Mouse (Mus musculus) lung, adult 2 months (tissue): Measurements from ENCODE around the gene Tbc1d10b. TPM values are rescaled to one million over a fixed set of nuclear protein-coding genes. Genes with fewer than 3 reads are reported as not detected.

Experiments used
- DNase-seq: peaks from one replicate; pipeline ENCODE4 v3.0.0; 2022
- H3K4me1 ChIP-seq: fragments of 200-500 bp; 2 replicates; pipeline ENCODE4 v1.6.1; 2011; ENCODE audit warnings: low read length; ENCODE audit not compliant: control insufficient read depth, insufficient read depth
- H3K4me3 ChIP-seq: fragments of 200-500 bp; replicated peaks from 2 replicates; pipeline ENCODE3; 2011; ENCODE audit warnings: low read depth, mild to moderate bottlenecking, control low read depth, low read length; ENCODE audit errors: extremely low read depth
- CTCF ChIP-seq: fragments of 200-500 bp; IDR thresholded peaks from 2 replicates; pipeline ENCODE4 v1.5.1; 2011; ENCODE audit warnings: mild to moderate bottlenecking, low read length, control low read depth; ENCODE audit not compliant: insufficient read depth
- POLR2A ChIP-seq: fragments of 200-500 bp; IDR thresholded peaks from 2 replicates; pipeline ENCODE4 v1.6.1; 2011; ENCODE audit warnings: low read depth, mild to moderate bottlenecking, control low read depth, low read length, borderline replicate concordance; ENCODE audit errors: extremely low read depth
- WGBS: fragments of 180-500 bp; shearing (Covaris S2); methylation state at CpG from one replicate; pipeline ENCODE4 v1.1.7; 2018; 5-methylcytosine and 5-hydroxymethylcytosine counted together
- polyA plus RNA-seq: library from polyadenylated mRNA; depleted of rRNA; stranded (reverse); fragments of >200 nt; gene quantifications from 2 replicates; pipeline ENCODE4 v1.2.3, GENCODE M21; 2012; rRNA removed

Gene Tbc1d10b
- polyA plus RNA-seq, 1 experiment, result 32.9 TPM

DNA sequence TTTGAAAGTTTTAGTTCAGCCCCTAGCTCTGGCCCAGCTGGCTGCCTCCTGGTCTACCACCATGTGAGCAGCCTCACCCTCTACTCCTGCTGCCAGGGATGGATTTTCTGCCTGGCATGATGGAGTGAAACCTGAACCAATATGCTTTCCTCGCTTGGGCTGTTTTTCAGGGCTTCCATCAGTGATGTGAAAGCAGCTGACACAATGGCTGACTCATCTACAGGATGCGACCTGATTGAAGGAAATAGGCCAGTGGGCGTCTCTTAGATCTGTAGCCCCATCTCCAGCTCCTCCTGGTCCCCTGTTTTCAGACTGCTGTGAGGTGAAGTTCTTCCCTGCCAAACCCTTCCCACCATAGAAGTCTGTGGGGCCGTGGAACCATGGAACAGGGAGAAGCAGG, 31.3 kb downstream of the Tbc1d10b start:
- 73% methylated on average over 4 of the region's 4 CpGs for WGBS
- H3K4me1 ChIP-seq, result no peaks in the 10 kb centered on the region
- no peak for DNase-seq
- TF ChIP-seq CTCF, result no peak
- no peak for TF ChIP-seq POLR2A
- H3K4me3 ChIP-seq, result no peak overlapping the region

DNA sequence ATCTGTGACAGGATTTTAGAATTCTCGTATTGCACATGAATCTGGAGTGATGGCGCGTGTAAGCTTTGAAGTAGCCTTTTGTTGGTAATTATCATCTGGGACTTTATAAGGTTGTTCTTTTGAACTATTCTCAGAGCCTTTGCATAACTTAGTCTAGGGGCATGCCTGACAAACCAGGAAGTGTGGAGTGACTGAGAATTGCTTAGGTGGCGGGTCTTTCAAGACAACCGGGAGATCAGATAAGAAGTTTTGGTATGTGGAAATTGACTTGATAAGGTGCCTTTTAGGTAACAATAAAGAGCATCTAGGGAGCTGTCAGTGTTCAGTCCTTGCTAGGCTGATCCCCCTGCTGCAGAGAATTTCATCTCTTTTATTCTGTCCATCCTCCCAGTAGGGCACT, 41.8 kb downstream of the Tbc1d10b start:
- no peaks in the 10 kb centered on the region for H3K4me1 ChIP-seq
- H3K4me3 ChIP-seq, result no peak overlapping the region
- TF ChIP-seq CTCF, result no peak
- DNase-seq, result no peak
- WGBS, result 70% methylated on average over 5 of the region's 5 CpGs

DNA sequence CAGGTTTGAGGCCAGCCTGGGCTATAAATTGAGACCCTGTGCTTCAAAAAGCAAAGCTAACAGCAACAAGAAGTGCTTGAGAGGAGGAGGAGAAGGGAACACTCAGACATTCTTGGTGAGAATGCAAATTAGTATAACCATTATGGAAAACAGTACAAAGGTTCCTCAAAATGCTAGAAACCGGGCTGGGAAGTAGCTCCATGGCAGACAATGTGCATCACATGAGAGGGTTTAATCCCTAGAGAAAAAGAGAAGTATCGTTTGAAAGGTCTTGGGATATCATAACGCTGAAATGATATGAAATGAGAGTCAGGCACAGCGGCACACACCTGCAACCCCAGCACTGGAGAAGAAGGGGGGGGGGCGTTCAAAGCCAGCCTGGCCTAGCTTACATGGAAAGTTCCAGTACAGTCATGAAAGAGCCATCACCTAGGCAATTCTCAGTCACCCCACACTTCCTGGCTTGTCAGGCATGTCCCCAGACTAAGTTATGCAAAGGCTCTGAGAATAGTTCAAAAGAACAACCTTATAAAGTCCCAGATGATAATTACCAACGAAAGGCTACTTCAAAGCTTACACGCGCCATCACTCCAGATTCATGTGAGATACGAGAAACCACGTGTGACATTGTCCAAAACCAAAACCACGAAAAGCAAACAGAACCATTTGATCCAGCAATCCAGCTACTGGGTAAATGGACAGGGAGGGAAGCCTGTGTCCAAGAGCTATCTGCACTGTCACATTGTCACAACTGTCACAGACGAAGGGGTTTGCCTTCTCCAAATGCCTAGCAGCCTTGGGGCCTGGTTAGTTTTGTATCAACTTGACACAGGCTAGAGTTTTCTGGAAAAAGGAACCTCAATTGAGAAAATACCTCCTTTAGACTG, 42.4 kb downstream of the Tbc1d10b start:
- TF ChIP-seq CTCF, result no peak
- TF ChIP-seq POLR2A, result no peak
- WGBS, result 80% methylated on average over 12 of the region's 12 CpGs
- H3K4me3 ChIP-seq, result no peak overlapping the region

DNA sequence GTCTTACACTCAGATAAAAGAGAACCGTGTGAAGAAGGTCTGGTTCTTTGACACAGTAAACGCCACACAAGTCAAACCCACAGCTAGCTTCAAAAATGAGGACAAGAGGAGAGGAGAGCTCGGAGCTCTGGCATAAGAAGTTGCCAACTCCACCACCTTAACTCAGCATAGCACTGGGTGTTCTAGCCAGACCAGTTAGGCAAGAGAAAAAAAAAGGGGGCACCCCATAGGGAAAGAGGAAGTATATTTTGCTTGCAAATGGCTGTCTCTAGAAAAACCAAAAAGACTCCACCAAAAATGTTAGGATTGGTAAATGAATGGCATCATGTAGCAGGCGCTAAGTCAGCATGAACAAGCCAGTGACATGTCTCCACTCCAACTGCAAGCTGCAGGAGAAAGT, 44.3 kb downstream of the Tbc1d10b start:
- Histone ChIP-seq H3K4me1 (no peaks in the 10 kb centered on the region), H3K4me3 (no peak overlapping the region)
- 73% methylated on average over 4 of the region's 4 CpGs for WGBS
- no peak for DNase-seq
- TF ChIP-seq POLR2A, result no peak
- no peak for TF ChIP-seq CTCF

More for the DNA sequence above, 42.4 kb downstream of the Tbc1d10b start:
- H3K4me1 ChIP-seq, result no peaks in the 10 kb centered on the region
- DNase-seq, result no peak

DNA sequence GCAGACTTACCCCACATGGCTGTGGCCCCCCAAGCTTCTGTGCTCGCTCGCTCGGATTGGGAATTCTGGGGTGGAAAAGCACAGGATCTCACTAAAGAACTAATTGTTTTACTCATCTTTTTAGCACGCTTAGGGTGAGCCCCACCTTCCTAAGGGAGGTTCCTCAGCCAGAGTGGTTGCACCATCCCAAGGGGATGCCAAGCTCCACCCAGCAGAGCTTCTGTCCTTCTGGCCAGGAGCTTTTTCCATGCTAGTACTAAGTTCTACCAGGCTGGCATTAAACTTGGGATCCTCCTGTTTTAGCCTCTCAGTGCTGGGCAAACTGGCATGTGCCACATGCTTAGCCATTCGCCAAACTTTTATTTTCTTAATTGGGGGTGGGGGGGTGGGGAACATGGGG, 45.7 kb downstream of the Tbc1d10b start:
- WGBS, result 74% methylated on average over 5 of the region's 5 CpGs
- H3K4me3 ChIP-seq, result peak overlapping the region; percentile 22
- TF ChIP-seq CTCF (no peak), POLR2A (no peak)
- H3K4me1 ChIP-seq, result no peaks in the 10 kb centered on the region
- DNase-seq, result no peak

DNA sequence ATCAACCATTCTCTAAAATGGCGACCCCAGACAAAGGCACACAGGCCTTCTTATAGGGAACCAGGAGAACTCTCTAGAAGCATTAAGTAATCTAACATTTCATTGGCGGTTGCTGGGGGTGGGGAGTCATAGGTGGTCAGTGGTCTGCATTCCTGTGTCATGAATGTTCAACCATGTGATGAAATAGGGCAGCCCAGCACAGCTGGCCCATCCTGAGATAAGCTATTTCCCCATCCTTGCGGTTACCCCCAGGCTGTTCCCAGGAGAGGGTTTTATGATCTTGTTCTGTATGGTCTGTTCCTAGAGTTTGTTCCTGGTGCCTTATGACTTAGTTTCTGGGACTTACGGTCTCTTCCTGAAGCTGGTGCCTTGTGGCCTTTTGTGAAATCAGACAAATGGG, 50.7 kb downstream of the Tbc1d10b start:
- TF ChIP-seq CTCF, result no peak
- TF ChIP-seq POLR2A, result no peak
- no peak overlapping the region for H3K4me3 ChIP-seq
- 87% methylated on average over 4 of the region's 4 CpGs for WGBS
- no peaks in the 10 kb centered on the region for H3K4me1 ChIP-seq
- no peak for DNase-seq

DNA sequence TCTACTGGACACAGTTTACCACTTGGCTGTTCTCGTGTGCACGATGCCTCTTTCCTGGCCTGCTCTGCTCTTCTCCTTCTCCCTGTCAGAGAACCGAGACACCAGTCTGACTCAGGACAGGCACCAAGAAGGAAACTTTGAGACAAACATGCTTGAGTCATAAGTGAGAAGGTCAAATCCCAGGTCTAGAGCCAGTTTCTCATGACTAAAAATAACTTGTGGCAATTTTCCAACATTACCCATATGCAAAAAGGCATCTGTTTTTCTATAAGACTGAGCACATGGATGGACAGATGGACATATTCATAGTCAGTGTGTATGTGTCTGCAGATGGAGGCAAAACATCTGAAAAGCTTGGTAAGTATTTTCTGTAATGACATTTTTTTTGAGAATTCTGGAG, 54.8 kb downstream of the Tbc1d10b start:
- Histone ChIP-seq H3K4me3 (no peak overlapping the region), H3K4me1 (no peaks in the 10 kb centered on the region)
- WGBS, result 37% methylated on average over 3 of the region's 3 CpGs
- DNase-seq, result no peak
- TF ChIP-seq POLR2A, result no peak
- TF ChIP-seq CTCF, result no peak

DNA sequence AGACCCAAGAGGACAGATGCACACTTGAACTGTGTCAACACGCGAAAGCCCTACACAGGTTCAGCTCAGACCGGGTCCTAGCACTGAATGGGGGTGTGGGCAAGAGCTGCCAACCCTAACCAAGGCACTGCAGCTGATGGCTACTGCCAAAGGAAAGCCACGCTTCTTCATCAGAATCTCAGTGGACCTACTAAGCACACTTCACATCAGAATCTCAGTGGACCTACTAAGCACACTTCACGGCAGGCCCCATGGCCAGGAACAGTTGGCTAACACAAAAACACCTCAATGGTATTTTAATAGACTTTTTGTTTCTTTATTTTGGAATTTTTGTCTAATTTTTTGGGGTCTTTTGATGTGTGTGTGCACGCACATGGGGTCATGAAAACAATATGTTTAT, 55.8 kb downstream of the Tbc1d10b start:
- 87% methylated on average over 6 of the region's 6 CpGs for WGBS
- H3K4me1 ChIP-seq, result no peaks in the 10 kb centered on the region
- no peak overlapping the region for H3K4me3 ChIP-seq
- TF ChIP-seq CTCF (no peak), POLR2A (no peak)
- DNase-seq, result no peak

DNA sequence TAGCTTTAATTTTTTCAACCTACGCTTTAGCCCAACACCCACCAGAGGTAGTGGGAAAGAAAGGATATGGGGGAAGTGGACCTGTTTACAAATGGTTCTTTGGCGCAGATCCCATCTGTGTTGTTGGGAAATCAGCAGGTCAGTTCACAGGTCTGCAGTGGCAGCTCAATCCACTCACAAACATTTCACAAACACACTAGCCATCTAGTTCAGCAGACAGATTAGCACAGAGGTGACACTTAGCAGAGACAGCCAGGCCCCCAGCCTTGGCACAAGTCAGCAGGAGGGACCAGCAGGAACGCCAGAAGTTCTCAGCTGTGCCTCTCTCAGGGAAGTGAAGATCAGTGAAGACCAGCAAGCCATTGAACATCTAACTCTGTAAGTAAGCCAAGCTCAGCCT, 60.4 kb downstream of the Tbc1d10b start:
- Histone ChIP-seq H3K4me3 (no peak overlapping the region), H3K4me1 (no peaks in the 10 kb centered on the region)
- TF ChIP-seq CTCF (no peak), POLR2A (no peak)
- WGBS, result 27% methylated on average over 3 of the region's 3 CpGs
- no peak for DNase-seq

Other genes with a start within 250 kb of the Tbc1d10b start
- 321 and 332 TPM in 2 replicates for gene Cdipt, start 232.6 kb downstream of the Tbc1d10b start, polyA plus RNA-seq
- 2.0 and 3.3 TPM in 2 replicates for gene Cdiptos, start 232.4 kb downstream of the Tbc1d10b start, polyA plus RNA-seq
- 82.2 and 125 TPM in 2 replicates for gene Mvp, start 193.8 kb downstream of the Tbc1d10b start, polyA plus RNA-seq
- 2.6 and 2.8 TPM in 2 replicates for gene Pagr1b, start 192.0 kb downstream of the Tbc1d10b start, polyA plus RNA-seq
- 5.7 and 7.5 TPM in 2 replicates for gene Pagr1a, start 191.1 kb downstream of the Tbc1d10b start, polyA plus RNA-seq
- gene Gm42742, start 187.4 kb downstream of the Tbc1d10b start, polyA plus RNA-seq, result 26.5 and 38.8 TPM in 2 replicates
- gene Prrt2, start 187.3 kb downstream of the Tbc1d10b start, polyA plus RNA-seq, result 8.1 and 9.8 TPM in 2 replicates
- gene Maz, start 181.4 kb downstream of the Tbc1d10b start, polyA plus RNA-seq, result 131 and 194 TPM in 2 replicates
- 0.78 and 1.3 TPM in 2 replicates for gene Kif22, start 166.0 kb downstream of the Tbc1d10b start, polyA plus RNA-seq
- gene Zg16, start 121.1 kb downstream of the Tbc1d10b start, polyA plus RNA-seq, result 0.37 and 19.0 TPM in 2 replicates
- 45.0 and 49.9 TPM in 2 replicates for gene AI467606, start 117.1 kb downstream of the Tbc1d10b start, polyA plus RNA-seq
- 0.57 and 0.93 TPM in 2 replicates for gene Qprt, start 86.2 kb downstream of the Tbc1d10b start, polyA plus RNA-seq
- gene Spn, start 70.6 kb downstream of the Tbc1d10b start, polyA plus RNA-seq, result 11.8 and 13.2 TPM in 2 replicates
- gene Cd2bp2, start 12.4 kb downstream of the Tbc1d10b start, polyA plus RNA-seq, result 20.7 and 31.0 TPM in 2 replicates
- 1.3 and 135 TPM in 2 replicates for gene Mylpf, start 422 bp upstream of the Tbc1d10b start, polyA plus RNA-seq
- 8.9 and 11.6 TPM in 2 replicates for gene Zfp553, start 24.6 kb upstream of the Tbc1d10b start, polyA plus RNA-seq
- gene Sept1, start 24.7 kb upstream of the Tbc1d10b start, polyA plus RNA-seq, result 26.5 and 28.5 TPM in 2 replicates
- gene Zfp771, start 35.8 kb upstream of the Tbc1d10b start, polyA plus RNA-seq, result 57.4 and 82.8 TPM in 2 replicates
- 17.6 and 17.9 TPM in 2 replicates for gene Dctpp1, start 52.2 kb upstream of the Tbc1d10b start, polyA plus RNA-seq
- 15.4 and 16.2 TPM in 2 replicates for gene Sephs2, start 65.6 kb upstream of the Tbc1d10b start, polyA plus RNA-seq
- 28.2 and 36.9 TPM in 2 replicates for gene Itgal, start 87.8 kb upstream of the Tbc1d10b start, polyA plus RNA-seq
- gene Zfp768, start 137.1 kb upstream of the Tbc1d10b start, polyA plus RNA-seq, result 31.7 and 35.5 TPM in 2 replicates
- gene Zfp747, start 167.6 kb upstream of the Tbc1d10b start, polyA plus RNA-seq, result 10.9 TPM in 2 replicates
- gene 9130019O22Rik, start 178.7 kb upstream of the Tbc1d10b start, polyA plus RNA-seq, result 4.1 and 5.1 TPM in 2 replicates
- 7.6 TPM in 2 replicates for gene E430018J23Rik, start 185.2 kb upstream of the Tbc1d10b start, polyA plus RNA-seq
- 7.5 and 8.5 TPM in 2 replicates for gene Zfp764, start 198.4 kb upstream of the Tbc1d10b start, polyA plus RNA-seq
- gene Zfp688, start 213.6 kb upstream of the Tbc1d10b start, polyA plus RNA-seq, result 22.6 and 23.0 TPM in 2 replicates
- gene Zfp689, start 240.7 kb upstream of the Tbc1d10b start, polyA plus RNA-seq, result 4.9 and 5.6 TPM in 2 replicates